Mouse (Mus musculus) stomach, embryonic 15.5 days (tissue): ENCODE results near the gene Zfp599. TPM values are rescaled to one million over a fixed set of nuclear protein-coding genes. Genes with fewer than 3 reads are reported as not detected.
"Not testable (repeated sequence)": the region's sequence is repeated elsewhere in the genome, so short reads cannot be mapped to it uniquely, and the experiment has no call there.

Experiments
- ATAC-seq: fragments of 200-750 bp; cut with Nextera tagmentation; 2 replicates; pipeline ENCODE4 v1.8.0; 2017; ENCODE audit warnings: low read depth, moderate number of reproducible peaks, moderate TSS enrichment; ENCODE audit not compliant: insufficient read depth, low FRiP score
- H3K27ac ChIP-seq: fragments of 300-500 bp; sonication (generic); 2 replicates; pipeline ENCODE4 v1.5.1; 2015; ENCODE audit warnings: mild to moderate bottlenecking, inconsistent platforms
- H3K27me3 ChIP-seq: fragments of 300-500 bp; sonication (generic); replicated peaks from 2 replicates; pipeline ENCODE4 v1.6.1; 2015; ENCODE audit warnings: inconsistent platforms
- H3K36me3 ChIP-seq: fragments of 300-500 bp; sonication (generic); 2 replicates; pipeline ENCODE4 v1.6.1; 2015; ENCODE audit warnings: inconsistent platforms
- H3K4me1 ChIP-seq: fragments of 300-500 bp; sonication (generic); 2 replicates; pipeline ENCODE4 v1.6.1; 2015; ENCODE audit warnings: inconsistent platforms
- H3K4me2 ChIP-seq: fragments of 300-500 bp; sonication (generic); 2 replicates; pipeline ENCODE4 v1.6.1; 2015; ENCODE audit warnings: mild to moderate bottlenecking, inconsistent platforms
- H3K4me3 ChIP-seq: fragments of 300-500 bp; sonication (generic); replicated peaks from 2 replicates; pipeline ENCODE4 v1.5.1; 2015; ENCODE audit warnings: inconsistent platforms
- H3K9ac ChIP-seq: fragments of 300-500 bp; sonication (generic); 2 replicates; pipeline ENCODE4 v1.6.1; 2015; ENCODE audit warnings: inconsistent platforms
- H3K9me3 ChIP-seq: fragments of 300-500 bp; sonication (generic); 2 replicates; pipeline ENCODE4 v1.6.1; 2016; ENCODE audit warnings: inconsistent platforms
- WGBS: fragments of 180-500 bp; shearing (Covaris S2); methylation state at CpG from one replicate; pipeline ENCODE4 v1.1.7; 2015; 5-methylcytosine and 5-hydroxymethylcytosine counted together
- polyA plus RNA-seq: library from polyadenylated mRNA; unstranded; fragments of >200 nt; fragmentation: Nextera tagmentation; extraction: Ambion mirVana; gene quantifications from 2 replicates; pipeline ENCODE4 v1.2.1, GENCODE M21; 2015

Zfp599 gene
- polyA plus RNA-seq, result 3.9 and 4.4 TPM in 2 replicates

GRCm38 (mm10) chr9:22259184-22260091 is at the start of gene Zfp599:
TSS of gene Zfp599 (minus strand) at chr9:22259895.
- H3K4me3 ChIP-seq, result peak within 1 kb of the TSS; percentile 65
- H3K4me2 ChIP-seq, result peak within 1 kb of the TSS; percentile 83
- H3K9me3 ChIP-seq, result no peaks in the 10 kb centered on the region; the same call in 1 of the 2 replicates
- under 1% methylated on average over 35 of the region's 35 CpGs for WGBS
- peak within 1 kb of the TSS; percentile 63 for H3K9ac ChIP-seq
- H3K27me3 ChIP-seq, result no peaks in the 10 kb centered on the region
- H3K36me3 ChIP-seq, result peaks cover 17% of the 10 kb centered on the region
- no peaks in the 10 kb centered on the region for H3K4me1 ChIP-seq
- peak; percentile 97 for ATAC-seq
- H3K27ac ChIP-seq, result no peak within 1 kb of the TSS

GRCm38 (mm10) chr9:22307920-22308262 is 48.2 kb upstream of the Zfp599 start:
- peak overlapping the region; percentile 91 for H3K4me2 ChIP-seq
- not testable (repeated sequence) for H3K27me3 ChIP-seq, H3K4me1 ChIP-seq, H3K9me3 ChIP-seq, ATAC-seq
- peak overlapping the region; percentile 95 for H3K4me3 ChIP-seq
- WGBS, result 16% methylated on average over 9 of the region's 9 CpGs
- peak overlapping the region; percentile 18; the same call in 1 of the 2 replicates for H3K27ac ChIP-seq
- H3K36me3 ChIP-seq, result peaks cover 11% of the 10 kb centered on the region
- H3K9ac ChIP-seq, result peak overlapping the region; percentile 90; the same call in 1 of the 2 replicates

GRCm38 (mm10) chr9:22307156-22307919 is 47.6 kb upstream of the Zfp599 start, which contains the start of gene Zfp810:
TSS of gene Zfp810 (minus strand) at chr9:22307648.
- peak; percentile 98 for ATAC-seq
- peak within 1 kb of the TSS; percentile 95 for H3K4me3 ChIP-seq
- H3K4me2 ChIP-seq, result peak within 1 kb of the TSS; percentile 91
- H3K9me3 ChIP-seq, result no peaks in the 10 kb centered on the region
- H3K27me3 ChIP-seq, result no peaks in the 10 kb centered on the region
- H3K9ac ChIP-seq, result peak within 1 kb of the TSS; percentile 90
- H3K27ac ChIP-seq, result peak within 1 kb of the TSS; percentile 48
- H3K36me3 ChIP-seq, result peaks cover 13% of the 10 kb centered on the region
- peaks cover 7% of the 10 kb centered on the region; the same call in 1 of the 2 replicates for H3K4me1 ChIP-seq
- under 1% methylated on average over 56 of the region's 56 CpGs for WGBS

- 13% methylated on average over 6 of the region's 6 CpGs for WGBS
- peak overlapping the region; percentile 48; the same call in 1 of the 2 replicates for H3K27ac ChIP-seq
Measured at GRCm38 (mm10) chr9:22306726-22307125, 47.0 kb upstream of the Zfp599 start.

GRCm38 (mm10) chr9:22302199-22302598 is 42.5 kb upstream of the Zfp599 start:
- no peak overlapping the region for H3K9ac ChIP-seq
- H3K27ac ChIP-seq, result no peak overlapping the region
- H3K4me1 ChIP-seq, result peaks cover 7% of the 10 kb centered on the region; the same call in 1 of the 2 replicates
- 94% methylated on average over 1 of the region's 1 CpGs for WGBS
- H3K4me3 ChIP-seq, result no peak overlapping the region
- H3K4me2 ChIP-seq, result no peak overlapping the region
- no peak for ATAC-seq
- no peaks in the 10 kb centered on the region for H3K27me3 ChIP-seq
- H3K36me3 ChIP-seq, result peaks cover 35% of the 10 kb centered on the region
- no peaks in the 10 kb centered on the region for H3K9me3 ChIP-seq

More at GRCm38 (mm10) chr9:22306726-22307125, 47.0 kb upstream of the Zfp599 start:
- Histone ChIP-seq H3K4me1 (peaks cover 7% of the 10 kb centered on the region; the same call in 1 of the 2 replicates), H3K27me3 (no peaks in the 10 kb centered on the region), H3K9me3 (no peaks in the 10 kb centered on the region), H3K4me3 (peak overlapping the region; percentile 95), H3K4me2 (peak overlapping the region; percentile 91), H3K9ac (peak overlapping the region; percentile 90), H3K36me3 (peaks cover 13% of the 10 kb centered on the region)
- no peak for ATAC-seq

GRCm38 (mm10) chr9:22278733-22279132 is 19.0 kb upstream of the Zfp599 start:
- H3K4me1 ChIP-seq, result no peaks in the 10 kb centered on the region
- no peak overlapping the region for H3K4me3 ChIP-seq
- H3K27me3 ChIP-seq, result no peaks in the 10 kb centered on the region
- H3K4me2 ChIP-seq, result no peak overlapping the region
- WGBS, result 95% methylated on average over 4 of the region's 4 CpGs
- H3K9me3 ChIP-seq, result peaks cover 23% of the 10 kb centered on the region
- no peak overlapping the region for H3K9ac ChIP-seq
- H3K27ac ChIP-seq, result no peak overlapping the region
- no peak for ATAC-seq
- H3K36me3 ChIP-seq, result peaks cover 67% of the 10 kb centered on the region

- no peak overlapping the region for H3K4me3 ChIP-seq
- 74% methylated on average over 1 of the region's 1 CpGs for WGBS
- no peaks in the 10 kb centered on the region for H3K27me3 ChIP-seq
- no peaks in the 10 kb centered on the region for H3K9me3 ChIP-seq
- no peak for ATAC-seq
- no peak overlapping the region for H3K27ac ChIP-seq
- no peaks in the 10 kb centered on the region for H3K36me3 ChIP-seq
- no peak overlapping the region for H3K4me2 ChIP-seq
- H3K4me1 ChIP-seq, result no peaks in the 10 kb centered on the region
- H3K9ac ChIP-seq, result no peak overlapping the region
Measured at GRCm38 (mm10) chr9:22268886-22269285, 9.2 kb upstream of the Zfp599 start.

GRCm38 (mm10) chr9:22262611-22263010 is 2.9 kb upstream of the Zfp599 start:
- Histone ChIP-seq H3K4me2 (no peak overlapping the region), H3K4me3 (no peak overlapping the region), H3K36me3 (no peaks in the 10 kb centered on the region), H3K9ac (no peak overlapping the region), H3K27me3 (no peaks in the 10 kb centered on the region), H3K9me3 (no peaks in the 10 kb centered on the region), H3K27ac (no peak overlapping the region), H3K4me1 (no peaks in the 10 kb centered on the region)
- no peak for ATAC-seq
- 90% methylated on average over 10 of the region's 10 CpGs for WGBS

GRCm38 (mm10) chr9:22261594-22261993 is 1.9 kb upstream of the Zfp599 start:
- no peak for ATAC-seq
- H3K36me3 ChIP-seq, result 0 out of 2 replicates have a peak, but pooled peaks cover 6% of the 10 kb centered on the region
- no peaks in the 10 kb centered on the region for H3K27me3 ChIP-seq
- no peak overlapping the region for H3K9ac ChIP-seq
- H3K4me3 ChIP-seq, result no peak overlapping the region
- WGBS, result 65% methylated on average over 1 of the region's 1 CpGs
- no peaks in the 10 kb centered on the region for H3K9me3 ChIP-seq
- no peak overlapping the region for H3K4me2 ChIP-seq
- H3K4me1 ChIP-seq, result no peaks in the 10 kb centered on the region
- no peak overlapping the region for H3K27ac ChIP-seq

- Histone ChIP-seq H3K27me3 (no peaks in the 10 kb centered on the region), H3K4me3 (peak overlapping the region; percentile 65), H3K4me1 (no peaks in the 10 kb centered on the region), H3K9ac (peak overlapping the region; percentile 63; the same call in 1 of the 2 replicates), H3K4me2 (peak overlapping the region; percentile 83), H3K36me3 (peaks cover 17% of the 10 kb centered on the region), H3K9me3 (no peaks in the 10 kb centered on the region; the same call in 1 of the 2 replicates), H3K27ac (no peak overlapping the region)
- no peak for ATAC-seq
- WGBS, result 22% methylated on average over 3 of the region's 3 CpGs
Measured at GRCm38 (mm10) chr9:22260092-22260422, 362 bp upstream of the Zfp599 start.

GRCm38 (mm10) chr9:22258784-22259183 is 911 bp downstream of the Zfp599 start:
- no peak for ATAC-seq
- H3K27ac ChIP-seq, result no peak overlapping the region
- H3K4me3 ChIP-seq, result peak overlapping the region; percentile 65
- H3K4me1 ChIP-seq, result no peaks in the 10 kb centered on the region
- peak overlapping the region; percentile 83 for H3K4me2 ChIP-seq
- no peaks in the 10 kb centered on the region for H3K27me3 ChIP-seq
- H3K9me3 ChIP-seq, result no peaks in the 10 kb centered on the region; the same call in 1 of the 2 replicates
- H3K9ac ChIP-seq, result 0 out of 2 replicates have a peak overlapping the region, but pooled peaks have one; percentile 63
- peaks cover 22% of the 10 kb centered on the region for H3K36me3 ChIP-seq
- WGBS, result 80% methylated on average over 8 of the region's 8 CpGs
